Mouse (Mus musculus): ENCODE measurements around the gene B3gnt8. TPM values are rescaled to one million over a fixed set of nuclear protein-coding genes. Genes with fewer than 3 reads are reported as not detected.

Gene B3gnt8
- 10 to 100 TPM; 45.7 to 52.2 TPM for total RNA-seq (2023)

GRCm38 (mm10) chr7:25626509-25627430 lies at the start of gene B3gnt8:
Gene B3gnt8 (plus strand): TSS chr7:25626654.

GRCm38 (mm10) chr7:25615706-25616011 lies 10.8 kb upstream of the B3gnt8 start, which contains the start of gene Erich4:
Gene Erich4 (minus strand): TSS chr7:25615892.

GRCm38 (mm10) chr7:25618865-25619721 lies 7.4 kb upstream of the B3gnt8 start, which contains the start of gene Dmac2:
Gene Dmac2 (plus strand): TSS chr7:25619414.

GRCm38 (mm10) chr7:25658657-25659472 lies 32.4 kb downstream of the B3gnt8 start, which contains the start of the genes Bckdha and Exosc5:
Gene Bckdha (minus strand): TSS chr7:25658981.
Gene Exosc5 (plus strand): TSS chr7:25659164.

GRCm38 (mm10) chr7:25674719-25675300 lies 48.4 kb downstream of the B3gnt8 start, which contains the start of gene Tmem91:
Gene Tmem91 (minus strand): TSS chr7:25675166.

GRCm38 (mm10) chr7:25680514-25681258 lies 54.2 kb downstream of the B3gnt8 start, which contains the start of gene B9d2:
Gene B9d2 (plus strand): TSS chr7:25680780.

Other genes with a start within 250 kb of the B3gnt8 start
- gene Lipe, start 227.9 kb upstream of the B3gnt8 start, total RNA-seq (2023), result 10 to 100 TPM; 36.6 to 43.5 TPM
- not detected for gene Cxcl17, start 213.8 kb upstream of the B3gnt8 start, total RNA-seq (2023)
- gene Ceacam1, start 149.1 kb upstream of the B3gnt8 start, total RNA-seq (2023), result 10 to 100 TPM; 61.2 to 62.6 TPM
- 10 to 100 TPM; 10.9 to 13.3 TPM for gene Ceacam2, start 86.8 kb upstream of the B3gnt8 start, total RNA-seq (2023)
- not detected for gene Erich4, start 10.8 kb upstream of the B3gnt8 start, total RNA-seq (2023)
- 100 to 1,000 TPM; 110 to 124 TPM for gene Dmac2, start 7.2 kb upstream of the B3gnt8 start, total RNA-seq (2023)
- 10 to 100 TPM; 42.4 to 52.8 TPM for gene Bckdha, start 32.3 kb downstream of the B3gnt8 start, total RNA-seq (2023)
- 10 to 100 TPM; 85.2 to 85.3 TPM for gene Exosc5, start 32.5 kb downstream of the B3gnt8 start, total RNA-seq (2023)
- gene Tmem91, start 48.5 kb downstream of the B3gnt8 start, total RNA-seq (2023), result not detected
- 10 to 100 TPM; 41.3 to 43.3 TPM for gene B9d2, start 54.1 kb downstream of the B3gnt8 start, total RNA-seq (2023)
- gene Tgfb1, start 60.3 kb downstream of the B3gnt8 start, total RNA-seq (2023), result 100 to 1,000 TPM; 312 to 326 TPM
- 100 to 1,000 TPM; 104 to 109 TPM for gene Ccdc97, start 92.4 kb downstream of the B3gnt8 start, total RNA-seq (2023)
- 100 to 1,000 TPM; 222 to 232 TPM for gene Hnrnpul1, start 128.1 kb downstream of the B3gnt8 start, total RNA-seq (2023)
- 1 to 10 TPM; 1.1 to 5.7 TPM for gene Axl, start 162.1 kb downstream of the B3gnt8 start, total RNA-seq (2023)
- not detected for gene Cyp2s1, start 190.3 kb downstream of the B3gnt8 start, total RNA-seq (2023)

All from B cell, adult 67 days (primary cell).